Mouse (Mus musculus) cerebellum, adult 2 months (tissue): ENCODE results near the gene Miga1. TPM values are rescaled to one million over a fixed set of nuclear protein-coding genes. Genes with fewer than 3 reads are reported as not detected.
"Not testable (repeated sequence)": the region's sequence is repeated elsewhere in the genome, so short reads cannot be mapped to it uniquely, and the experiment has no call there.

Source experiments
- DNase-seq, 2 experiments: peaks; one replicate each; pipeline ENCODE4 v3.0.0; 2021
- H3K27ac ChIP-seq: fragments of 200-500 bp; 2 replicates; pipeline ENCODE4 v1.5.1; 2012; ENCODE audit warnings: low read length, control low read depth, inconsistent platforms; ENCODE audit not compliant: insufficient read depth
- H3K27me3 ChIP-seq: fragments of 200-500 bp; 2 replicates; pipeline ENCODE4 v1.6.1; 2012; ENCODE audit warnings: inconsistent platforms, mild to moderate bottlenecking, low read length, moderate library complexity; ENCODE audit not compliant: control insufficient read depth, insufficient read depth
- H3K4me1 ChIP-seq: fragments of 200-500 bp; 2 replicates; pipeline ENCODE4 v1.6.1; 2011; ENCODE audit warnings: low read length; ENCODE audit not compliant: control insufficient read depth, insufficient read depth
- H3K4me3 ChIP-seq: fragments of 200-500 bp; replicated peaks from 2 replicates; pipeline ENCODE3; 2011; ENCODE audit warnings: mild to moderate bottlenecking, low read depth, low read length, control low read depth; ENCODE audit not compliant: insufficient read depth
- CTCF ChIP-seq: fragments of 200-500 bp; IDR thresholded peaks from 2 replicates; pipeline ENCODE4 v1.5.1; 2011; ENCODE audit warnings: low read depth, mild to moderate bottlenecking, control low read depth, low read length, moderate library complexity, borderline replicate concordance; ENCODE audit not compliant: insufficient read depth
- POLR2A ChIP-seq: fragments of 200-500 bp; IDR thresholded peaks from 2 replicates; pipeline ENCODE4 v1.6.1; 2011; ENCODE audit warnings: low read length, control low read depth, borderline replicate concordance; ENCODE audit not compliant: insufficient read depth
- WGBS: fragments of 180-500 bp; shearing (Covaris S2); methylation state at CpG from one replicate; pipeline ENCODE4 v1.1.7; 2018; 5-methylcytosine and 5-hydroxymethylcytosine counted together
- polyA plus RNA-seq: library from polyadenylated mRNA; depleted of rRNA; stranded (reverse); fragments of >200 nt; gene quantifications from 2 replicates; pipeline ENCODE4 v1.2.3, GENCODE M21; 2012

Miga1 gene
- polyA plus RNA-seq, 1 experiment, result 56.3 TPM

DNA sequence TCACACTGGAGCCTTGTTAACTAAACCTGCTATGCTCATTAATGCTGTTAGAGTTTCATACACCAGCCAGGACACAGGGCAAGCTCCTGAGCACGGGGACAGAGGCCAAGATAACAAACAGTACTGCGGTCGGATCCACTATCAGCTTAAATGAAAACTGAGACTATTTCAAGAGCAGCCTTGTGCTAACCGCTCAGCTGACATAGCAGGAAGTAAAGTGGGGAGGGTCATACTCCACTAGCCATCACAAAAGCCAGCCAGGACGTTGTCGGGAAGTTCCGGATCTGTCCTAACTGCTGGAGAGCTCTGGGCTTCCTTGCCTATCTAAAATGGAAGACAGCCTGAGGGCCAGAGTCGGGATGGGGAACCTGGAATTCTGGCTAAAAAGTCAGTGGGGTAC is 78.3 kb downstream of the Miga1 start:
- 28% methylated on average over 8 of the region's 8 CpGs for WGBS
- DNase-seq, result no peak
- TF ChIP-seq POLR2A (no peak), CTCF (no peak)
- no peaks in the 10 kb centered on the region for H3K4me1 ChIP-seq
- no peak overlapping the region for H3K27ac ChIP-seq
- no peak overlapping the region for H3K4me3 ChIP-seq
- no peaks in the 10 kb centered on the region; the same call in 1 of the 2 replicates for H3K27me3 ChIP-seq

DNA sequence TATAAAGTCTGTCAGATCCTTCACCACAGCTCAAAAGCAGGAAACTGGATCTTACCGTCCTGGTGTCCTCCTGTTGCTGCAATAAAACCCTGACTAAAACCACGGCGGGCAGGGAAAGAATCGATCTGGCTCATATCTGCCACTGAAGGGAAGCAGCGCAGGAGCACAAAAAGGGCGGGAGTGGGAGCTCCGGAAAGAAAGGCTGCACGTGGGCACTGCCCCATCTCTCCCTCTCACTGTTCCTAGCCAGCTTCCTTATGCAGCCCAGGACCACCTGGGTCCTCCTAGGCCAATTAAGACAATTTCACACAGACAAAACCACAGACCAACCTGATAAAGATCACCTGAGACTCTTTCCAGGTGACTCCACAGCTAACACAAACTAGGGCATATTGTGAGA is 78.8 kb downstream of the Miga1 start:
- Histone ChIP-seq H3K4me3 (no peak overlapping the region), H3K27ac (no peak overlapping the region), H3K4me1 (no peaks in the 10 kb centered on the region), H3K27me3 (no peaks in the 10 kb centered on the region)
- 64% methylated on average over 8 of the region's 8 CpGs for WGBS
- no peak for DNase-seq
- TF ChIP-seq CTCF (no peak), POLR2A (no peak)

- Histone ChIP-seq H3K4me3 (no peak overlapping the region), H3K27ac (no peak overlapping the region), H3K4me1 (no peaks in the 10 kb centered on the region), H3K27me3 (no peaks in the 10 kb centered on the region)
- WGBS, result 91% methylated on average over 1 of the region's 1 CpGs
- DNase-seq, result no peak
- TF ChIP-seq POLR2A (no peak), CTCF (no peak)
These were observed 79.8 kb downstream of the Miga1 start for GRCm38 (mm10) chr3:152260362-152260761.

GRCm38 (mm10) chr3:152259409-152259808 is 80.8 kb downstream of the Miga1 start:
- WGBS, result 30% methylated on average over 8 of the region's 9 CpGs
- peak; percentile 59; the same call in 1 of the 2 replicates for TF ChIP-seq CTCF
- DNase-seq, result peak; percentile 47 to 67
- H3K27ac ChIP-seq, H3K27me3 ChIP-seq, H3K4me3 ChIP-seq, H3K4me1 ChIP-seq: not testable (repeated sequence)

- Histone ChIP-seq H3K4me1 (no peaks in the 10 kb centered on the region), H3K27ac (no peak overlapping the region), H3K4me3 (no peak overlapping the region), H3K27me3 (no peaks in the 10 kb centered on the region)
- TF ChIP-seq POLR2A (no peak), CTCF (no peak)
- 88% methylated on average over 3 of the region's 3 CpGs for WGBS
- DNase-seq, result no peak
These were observed 82.7 kb downstream of the Miga1 start for GRCm38 (mm10) chr3:152257528-152257927.

GRCm38 (mm10) chr3:152250487-152250886 is 89.7 kb downstream of the Miga1 start:
- no peak for DNase-seq
- WGBS, result 90% methylated on average over 1 of the region's 1 CpGs
- Histone ChIP-seq H3K27ac (no peak overlapping the region), H3K4me1 (no peaks in the 10 kb centered on the region), H3K27me3 (no peaks in the 10 kb centered on the region), H3K4me3 (no peak overlapping the region)
- no peak for TF ChIP-seq CTCF
- TF ChIP-seq POLR2A, result no peak

DNA sequence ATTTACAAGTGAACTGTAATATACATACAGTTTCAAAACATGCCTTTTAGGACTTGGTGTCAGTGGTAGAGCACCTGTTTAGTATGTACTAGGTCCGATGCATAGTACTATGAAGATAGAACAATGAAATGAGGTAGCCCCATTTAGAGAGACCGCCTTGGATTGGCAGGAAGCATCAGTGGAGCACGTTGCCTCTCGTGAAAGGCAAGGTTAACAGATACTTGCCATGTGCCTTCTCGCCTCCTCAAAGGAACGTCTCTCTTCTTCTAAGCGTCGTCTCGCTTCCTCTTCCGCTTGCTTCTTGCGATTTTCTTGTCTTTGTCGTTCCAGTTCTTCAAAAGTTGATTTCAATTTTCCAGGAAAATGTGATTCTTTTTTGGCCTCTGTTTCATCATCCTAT is 92.5 kb downstream of the Miga1 start:
- no peak for TF ChIP-seq CTCF
- no peak for TF ChIP-seq POLR2A
- DNase-seq, result no peak
- Histone ChIP-seq H3K27me3 (no peaks in the 10 kb centered on the region), H3K4me3 (no peak overlapping the region), H3K27ac (no peak overlapping the region), H3K4me1 (no peaks in the 10 kb centered on the region)
- 90% methylated on average over 12 of the region's 12 CpGs for WGBS

DNA sequence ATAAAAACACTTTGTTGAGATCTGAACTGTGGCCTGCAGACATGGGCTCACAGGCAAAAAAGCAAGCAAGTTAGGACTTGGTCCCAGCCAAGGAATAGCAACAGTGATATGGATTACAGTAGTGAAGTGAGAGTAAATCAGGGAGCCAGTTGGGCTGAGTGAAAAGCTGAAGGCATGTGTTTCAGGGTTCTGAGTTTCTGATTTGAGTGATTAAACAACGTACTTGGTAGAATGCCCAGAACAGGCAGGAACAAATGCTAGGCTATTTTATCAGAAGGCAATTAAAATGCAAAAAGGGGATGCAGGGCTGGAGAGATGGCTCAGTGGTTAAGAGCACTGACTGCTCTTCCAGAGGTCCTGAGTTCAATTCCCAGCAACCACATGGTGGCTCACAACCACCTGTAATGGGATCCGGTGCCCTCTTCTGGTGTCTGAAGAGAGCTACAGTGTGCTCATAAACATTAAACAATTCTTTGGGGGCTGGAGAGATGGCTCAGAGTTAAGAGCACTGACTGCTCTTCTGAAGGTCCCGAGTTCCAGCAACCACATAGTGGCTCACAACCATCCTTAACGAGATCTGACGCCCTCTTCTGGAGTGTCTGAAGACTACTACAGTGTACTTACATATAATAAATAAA is 94.8 kb downstream of the Miga1 start:
- TF ChIP-seq CTCF (no peak), POLR2A (no peak)
- no peak for DNase-seq
- no peak overlapping the region for H3K4me3 ChIP-seq
- H3K27ac ChIP-seq, result no peak overlapping the region
- H3K4me1 ChIP-seq, result no peaks in the 10 kb centered on the region
- 65% methylated on average over 5 of the region's 5 CpGs for WGBS
- H3K27me3 ChIP-seq, result no peaks in the 10 kb centered on the region
